Mouse (Mus musculus) MEL (cell line): ENCODE measurements around the gene Pnpo. TPM values are rescaled to one million over a fixed set of nuclear protein-coding genes. Genes with fewer than 3 reads are reported as not detected.
A peak's percentile ranks its signal among the peaks of the same experiment; 100 is the strongest.

Source experiments
- DNase-seq: peaks from one replicate; pipeline ENCODE4 v3.0.0; 2011; ENCODE audit warnings: low read depth, low spot score
- H3K27ac ChIP-seq: 2 replicates; pipeline ENCODE4 v1.5.1; 2012; ENCODE audit warnings: low read depth, mild to moderate bottlenecking, control low read depth, low read length, moderate library complexity; ENCODE audit not compliant: control insufficient read depth
- H3K27me3 ChIP-seq, 2 experiments: fragments of 150-350 bp in 1 of 2; sonication (generic) in 1 of 2; 2 replicates each; pipeline ENCODE4 v1.6.1; 2012; ENCODE audit warnings: low read length in 2 of 2, mild to moderate bottlenecking in 2 of 2, improper control_type of control experiment in 1 of 2, moderate library complexity in 1 of 2; ENCODE audit not compliant: insufficient read depth in 2 of 2, control insufficient read depth in 1 of 2
- H3K36me3 ChIP-seq, 2 experiments: 2 replicates each; pipeline ENCODE4 v1.6.1; 2012 to 2014; ENCODE audit warnings: low read length in 2 of 2, improper control_type of control experiment in 1 of 2, inconsistent platforms in 1 of 2, mild to moderate bottlenecking in 1 of 2; ENCODE audit not compliant: insufficient read depth in 2 of 2, control insufficient read depth in 1 of 2
- H3K4me1 ChIP-seq, 2 experiments: fragments of 150-350 bp in 1 of 2; sonication (generic) in 1 of 2; 2 replicates each; pipeline ENCODE4 v1.6.1; 2012; ENCODE audit warnings: low read length in 2 of 2, improper control_type of control experiment in 1 of 2, mild to moderate bottlenecking in 1 of 2; ENCODE audit not compliant: insufficient read depth in 2 of 2, control insufficient read depth in 1 of 2
- H3K4me3 ChIP-seq, 2 experiments: fragments of 150-350 bp in 1 of 2; sonication (generic) in 1 of 2; 2 replicates each; pipeline ENCODE4 v1.5.1; 2012; ENCODE audit warnings: low read depth in 2 of 2, low read length in 2 of 2, mild to moderate bottlenecking in 2 of 2, moderate library complexity in 2 of 2, control low read depth in 1 of 2, improper control_type of control experiment in 1 of 2; ENCODE audit not compliant: control insufficient read depth in 1 of 2, insufficient read depth in 1 of 2
- H3K79me2 ChIP-seq: 2 replicates; pipeline ENCODE4 v1.6.1; 2012; ENCODE audit warnings: mild to moderate bottlenecking, low read length, moderate library complexity; ENCODE audit not compliant: control insufficient read depth, poor library complexity, insufficient read depth
- H3K9ac ChIP-seq: 2 replicates; pipeline ENCODE4 v1.6.1; 2012; ENCODE audit warnings: low read depth, mild to moderate bottlenecking, control low read depth, low read length, moderate library complexity; ENCODE audit not compliant: control insufficient read depth, poor library complexity, severe bottlenecking
- H3K9me3 ChIP-seq: fragments of 150-350 bp; sonication (generic); replicated peaks from 2 replicates; pipeline ENCODE4 v1.6.1; 2012; ENCODE audit warnings: mild to moderate bottlenecking, low read length, improper control_type of control experiment, moderate library complexity; ENCODE audit not compliant: insufficient read depth
- BHLHE40 ChIP-seq: IDR thresholded peaks from 2 replicates; pipeline ENCODE4 v1.6.1; 2012; ENCODE audit warnings: low read depth, mild to moderate bottlenecking, inconsistent platforms, low read length, improper control_type of control experiment, borderline replicate concordance
- CTCF ChIP-seq, 3 experiments: IDR thresholded peaks in 2 of 3; conservative IDR thresholded peaks in 1 of 3; 2 replicates each; pipeline ENCODE4 v1.5.1; 2011 to 2012; ENCODE audit warnings: low read length in 3 of 3, low read depth in 2 of 3, mild to moderate bottlenecking in 2 of 3, improper control_type of control experiment in 1 of 3, inconsistent platforms in 1 of 3, mixed read lengths in 1 of 3, moderate library complexity in 1 of 3; ENCODE audit not compliant: control insufficient read depth in 1 of 3, insufficient read depth in 1 of 3, poor library complexity in 1 of 3, severe bottlenecking in 1 of 3
- E2F4 ChIP-seq: IDR thresholded peaks from 2 replicates; pipeline ENCODE4 v1.6.1; 2011; ENCODE audit warnings: low read depth, low read length, improper control_type of control experiment, borderline replicate concordance
- ELF1 ChIP-seq: IDR thresholded peaks from 2 replicates; pipeline ENCODE4 v1.6.1; 2014; ENCODE audit warnings: low read depth, mild to moderate bottlenecking, inconsistent platforms, low read length, improper control_type of control experiment, moderate library complexity
- EP300 ChIP-seq, 2 experiments: IDR thresholded peaks; 2 replicates each; pipeline ENCODE4 v1.6.1; 2011; ENCODE audit warnings: improper control_type of control experiment in 2 of 2, low read length in 2 of 2, low read depth in 1 of 2, mild to moderate bottlenecking in 1 of 2
- ETS1 ChIP-seq: IDR thresholded peaks from 2 replicates; pipeline ENCODE4 v1.6.1; 2012; ENCODE audit warnings: low read depth, mild to moderate bottlenecking, inconsistent platforms, low read length, improper control_type of control experiment, moderate library complexity
- GATA1 ChIP-seq: IDR thresholded peaks from 2 replicates; pipeline ENCODE4 v1.6.1; 2011; ENCODE audit warnings: low read depth, low read length, improper control_type of control experiment
- KAT2A ChIP-seq: conservative IDR thresholded peaks from 2 replicates; pipeline ENCODE4 v1.6.1; 2012; ENCODE audit warnings: low read depth, low read length, improper control_type of control experiment, inconsistent platforms
- MAFK ChIP-seq: IDR thresholded peaks from 2 replicates; pipeline ENCODE4 v1.6.1; 2011; ENCODE audit warnings: low read depth, mild to moderate bottlenecking, low read length, improper control_type of control experiment, borderline replicate concordance
- MAX ChIP-seq: IDR thresholded peaks from 2 replicates; pipeline ENCODE4 v1.6.1; 2011; ENCODE audit warnings: low read length, improper control_type of control experiment
- MAZ ChIP-seq: IDR thresholded peaks from 2 replicates; pipeline ENCODE4 v1.6.1; 2012; ENCODE audit warnings: low read depth, mild to moderate bottlenecking, inconsistent platforms, low read length, improper control_type of control experiment
- MYB ChIP-seq: IDR thresholded peaks from 2 replicates; pipeline ENCODE4 v1.6.1; 2011; ENCODE audit warnings: mild to moderate bottlenecking, low read depth, low read length, improper control_type of control experiment
- POLR2A ChIP-seq, 2 experiments: IDR thresholded peaks; 2 replicates each; pipeline ENCODE4 v1.6.1; 2011 to 2012; ENCODE audit warnings: low read length in 2 of 2, mild to moderate bottlenecking in 2 of 2, control low read depth in 1 of 2, improper control_type of control experiment in 1 of 2, low read depth in 1 of 2, moderate library complexity in 1 of 2; ENCODE audit not compliant: control insufficient read depth in 1 of 2, insufficient read depth in 1 of 2, poor library complexity in 1 of 2
- POLR2AphosphoS2 ChIP-seq: IDR thresholded peaks from 2 replicates; pipeline ENCODE4 v1.6.1; 2011; ENCODE audit warnings: low read length, improper control_type of control experiment
- RCOR1 ChIP-seq: IDR thresholded peaks from 2 replicates; pipeline ENCODE4 v1.6.1; 2012; ENCODE audit warnings: low read depth, mild to moderate bottlenecking, inconsistent platforms, low read length, improper control_type of control experiment
- SIN3A ChIP-seq: IDR thresholded peaks from 2 replicates; pipeline ENCODE4 v1.6.1; 2012; ENCODE audit warnings: low read length, improper control_type of control experiment, inconsistent platforms
- TAL1 ChIP-seq: IDR thresholded peaks from 2 replicates; pipeline ENCODE4 v1.6.1; 2012; ENCODE audit warnings: mild to moderate bottlenecking, inconsistent platforms, low read length, moderate library complexity, mixed read lengths
- TCF12 ChIP-seq: IDR thresholded peaks from 2 replicates; pipeline ENCODE4 v1.6.1; 2014; ENCODE audit warnings: low read depth, mild to moderate bottlenecking, inconsistent platforms, low read length, improper control_type of control experiment, moderate library complexity
- UBTF ChIP-seq: IDR thresholded peaks from 2 replicates; pipeline ENCODE4 v1.6.1; 2012; ENCODE audit warnings: low read depth, mild to moderate bottlenecking, inconsistent platforms, low read length, improper control_type of control experiment, moderate library complexity, borderline replicate concordance; ENCODE audit not compliant: insufficient read depth
- ZMIZ1 ChIP-seq: IDR thresholded peaks from 2 replicates; pipeline ENCODE4 v1.6.1; 2012; ENCODE audit warnings: low read depth, mild to moderate bottlenecking, inconsistent platforms, low read length, improper control_type of control experiment, moderate library complexity
- polyA plus RNA-seq, 2 experiments: library from polyadenylated mRNA; stranded (reverse) in 1 of 2; unstranded in 1 of 2; fragments of >175 nt in 1 of 2; fragments of >200 nt in 1 of 2; gene quantifications; 2 replicates each; pipeline versions ENCODE4 v1.2.1 to v1.2.4; 2012; ENCODE audit warnings: low replicate concordance in 2 of 2, low read depth in 1 of 2; ENCODE audit not compliant: insufficient read length in 2 of 2, insufficient read depth in 1 of 2, missing spikeins in 1 of 2
- total RNA-seq: library from RNA; depleted of rRNA; stranded (reverse); fragments of 300-350 nt; gene quantifications from 2 replicates; pipeline ENCODE4 v1.2.3, GENCODE M21; 2012

The Pnpo gene
- total and polyA plus RNA-seq, 3 experiments: 38.8 to 55.7 TPM; not detected in 1

GRCm38 (mm10) chr11:96941989-96942590 lies 1.7 kb downstream of the Pnpo start (continued):
- TF ChIP-seq ELF1 (peak; percentile 62; the same call in 1 of the 2 replicates), MAX (no peak), ZMIZ1 (no peak), POLR2AphosphoS2 (no peak), KAT2A (no peak), UBTF (no peak), MAZ (no peak), TAL1 (peak; percentile 74)

- H3K27ac ChIP-seq: peak overlapping the region; percentile 69
- no peaks in the 10 kb centered on the region for H3K9me3 ChIP-seq
- TF ChIP-seq ETS1: peak; percentile 78
- TF ChIP-seq TAL1: peak; percentile 96
- TF ChIP-seq SIN3A: peak; percentile 37; the same call in 1 of the 2 replicates
- TF ChIP-seq POLR2A (IDR thresholded peaks at IDR 0.05; ENCODE audit: control insufficient read depth in 1 of 2, insufficient read depth in 1 of 2, low read depth in 1 of 2, low read length in 2 of 2, poor library complexity in 1 of 2): no peak
- no peak for TF ChIP-seq MAZ
- TF ChIP-seq BHLHE40: peak; percentile 67
- TF ChIP-seq MYB: peak; percentile 44; the same call in 1 of the 2 replicates
- peak; percentile 94 for TF ChIP-seq GATA1
- peak; percentile 94 for TF ChIP-seq TCF12
- TF ChIP-seq MAFK: peak; percentile 86; the same call in 1 of the 2 replicates
- TF ChIP-seq EP300 (IDR thresholded peaks at IDR 0.05; ENCODE audit: low read depth in 1 of 2, low read length in 2 of 2): peak; percentile 96 to 97
- no peak for TF ChIP-seq CTCF (IDR thresholded peaks at IDR 0.05 in 2 of 3, conservative IDR thresholded peaks at IDR 0.05 in 1 of 3; ENCODE audit: control insufficient read depth in 1 of 3, insufficient read depth in 1 of 3, low read depth in 2 of 3, low read length in 3 of 3, poor library complexity in 1 of 3, severe bottlenecking in 1 of 3)
- 0 out of 2 replicates have a peak, but pooled peaks have one; percentile 50 for TF ChIP-seq POLR2AphosphoS2
- peak; percentile 98 for TF ChIP-seq RCOR1
- no peak for TF ChIP-seq E2F4
- H3K79me2 ChIP-seq: peaks cover 21% of the 10 kb centered on the region
- no peaks in the 10 kb centered on the region for H3K27me3 ChIP-seq
- peaks cover 0 to 35% of the 10 kb centered on the region in 2 experiments; a peak in 2 of 4 replicates for H3K36me3 ChIP-seq
- peak; percentile 90 for DNase-seq
- H3K4me1 ChIP-seq: peaks cover 17 to 37% of the 10 kb centered on the region in 2 experiments
- peak overlapping the region; percentile 19; the same call in 1 of the 2 replicates for H3K9ac ChIP-seq
- H3K4me3 ChIP-seq: no peak overlapping the region
Observed at GRCm38 (mm10) chr11:96940578-96941465, 3.0 kb downstream of the Pnpo start.
